In genomic region chr10:81407539-81408423, GRCm38 (mm10) we compare ENCODE assay signal across 8 mouse cellular contexts. TPM values are rescaled to one million over a fixed set of nuclear protein-coding genes. Genes with fewer than 3 reads are reported as not detected.
A peak's percentile ranks its signal among the peaks of the same experiment; 100 is the strongest.
DNase-seq lines count a peak whose midpoint lies in the region; TF ChIP-seq lines count a peak whose summit lies in the region.

No protein-coding gene starts in this region.

- peak overlapping the region; percentile 89 for H3K27ac ChIP-seq in bone marrow macrophage, adult 2 months (ENCODE audit: insufficient read depth, low read depth, low read length)
- H3K27ac ChIP-seq in embryonic fibroblast, embryonic 13.5 days (ENCODE audit: insufficient read depth, low read length), result peak overlapping the region; percentile 45

- no peak for TF ChIP-seq POLR2A in bone marrow macrophage, adult 2 months (IDR thresholded peaks at IDR 0.05; ENCODE audit: borderline replicate concordance, low read depth, low read length)
- TF ChIP-seq POLR2A in embryonic fibroblast, embryonic 13.5 days (IDR thresholded peaks at IDR 0.05; ENCODE audit: low read depth, low read length), result no peak

- no peak for TF ChIP-seq CTCF in bone marrow macrophage, adult 2 months (IDR thresholded peaks at IDR 0.05; ENCODE audit: low read depth, low read length)
- TF ChIP-seq CTCF in embryonic fibroblast, embryonic 13.5 days (IDR thresholded peaks at IDR 0.05; ENCODE audit: borderline replicate concordance, insufficient read depth, low read length), result no peak

- H3K4me1 ChIP-seq in bone marrow macrophage, adult 2 months (ENCODE audit: control insufficient read depth, insufficient read depth, low read length), result peaks cover 54% of the 10 kb centered on the region
- peaks cover 37% of the 10 kb centered on the region for H3K4me1 ChIP-seq in embryonic fibroblast, embryonic 13.5 days (ENCODE audit: control insufficient read depth, insufficient read depth, low read length)

- intact Hi-C loops in heart, postnatal 25 days (cut with DNase I), result loop anchor here (5.0 kb wide), 1 partner anchor 135 kb away; no protein-coding TSS in a partner anchor

- H3K4me3 ChIP-seq in bone marrow macrophage, adult 2 months (ENCODE audit: insufficient read depth, low read length), result peak overlapping the region; percentile 61
- no peak overlapping the region for H3K4me3 ChIP-seq in embryonic fibroblast, embryonic 13.5 days (ENCODE audit: insufficient read depth, low read length)

- peak; percentile 85 for DNase-seq in gastrocnemius, adult 18-20 months (ENCODE audit: low spot score)
- DNase-seq in gastrocnemius, postnatal 10 days, result no peak
- DNase-seq in heart, postnatal 25 days (ENCODE audit: low spot score), result peak; percentile 83
- peak; percentile 69 to 81 for DNase-seq in kidney, postnatal 4 days
- peak; percentile 86 for DNase-seq in lung, postnatal 14 days
- DNase-seq in right cerebral cortex, adult 2 months (ENCODE audit: low spot score in 2 of 2), result peak; percentile 81 to 86

RNA-seq across cellular contexts. Expression of gene Smim24, which starts 14.9 kb away (rescaled TPM):
- total RNA-seq in gastrocnemius, adult 18-20 months (2021), result not detected
- under 1 TPM in 1 of 2 experiments, not detected in 1; 0.65 TPM for total RNA-seq in gastrocnemius, postnatal 10 days (2021)
- 41.9 and 45.5 TPM in 2 replicates for polyA plus RNA-seq in bone marrow macrophage, adult 2 months (2012; ENCODE audit: insufficient read depth, insufficient read length, missing spikeins)
- polyA plus RNA-seq in embryonic fibroblast, embryonic 13.5 days (2011; ENCODE audit: insufficient read length, low read depth, missing spikeins), result 0.58 and 2.2 TPM in 2 replicates
- total RNA-seq in heart, postnatal 25 days (2021), result 1 to 10 TPM; 2.0 TPM

RNA-seq across cellular contexts. Expression of gene Gm48552, which starts 19.0 kb away (rescaled TPM):
- under 1 TPM in 1 of 2 experiments, not detected in 1; 0.34 TPM for total RNA-seq in gastrocnemius, adult 18-20 months (2021)
- 1 to 10 TPM in 1 of 2 experiments, under 1 TPM in 1; 0.33 to 2.0 TPM for total RNA-seq in gastrocnemius, postnatal 10 days (2021)
- polyA plus RNA-seq in bone marrow macrophage, adult 2 months (2012; ENCODE audit: insufficient read depth, insufficient read length, missing spikeins), result not detected in 2 replicates
- 1.1 TPM in 1 of 2 replicates, not detected in the other for polyA plus RNA-seq in embryonic fibroblast, embryonic 13.5 days (2011; ENCODE audit: insufficient read length, low read depth, missing spikeins)
- under 1 TPM in 1 of 2 experiments, not detected in 1; 0.70 TPM for total RNA-seq in heart, postnatal 25 days (2021)

RNA-seq across cellular contexts. Expression of gene Gm48551, which starts 23.5 kb away (rescaled TPM):
- total RNA-seq in gastrocnemius, adult 18-20 months (2021), result under 1 TPM; 0.57 to 0.97 TPM
- total RNA-seq in gastrocnemius, postnatal 10 days (2021), result under 1 TPM; 0.40 to 0.45 TPM
- polyA plus RNA-seq in bone marrow macrophage, adult 2 months (2012; ENCODE audit: insufficient read depth, insufficient read length, missing spikeins), result 0.75 and 2.2 TPM in 2 replicates
- polyA plus RNA-seq in embryonic fibroblast, embryonic 13.5 days (2011; ENCODE audit: insufficient read length, low read depth, missing spikeins), result 1.4 TPM in 1 of 2 replicates, not detected in the other
- under 1 TPM; 0.61 to 0.78 TPM for total RNA-seq in heart, postnatal 25 days (2021)

RNA-seq across cellular contexts. Expression of gene Dohh, which starts 23.6 kb away (rescaled TPM):
- 10 to 100 TPM; 41.1 to 44.1 TPM for total RNA-seq in gastrocnemius, adult 18-20 months (2021)
- 10 to 100 TPM; 40.3 to 46.7 TPM for total RNA-seq in gastrocnemius, postnatal 10 days (2021)
- polyA plus RNA-seq in bone marrow macrophage, adult 2 months (2012; ENCODE audit: insufficient read depth, insufficient read length, missing spikeins), result 23.1 and 29.5 TPM in 2 replicates
- 37.7 and 50.1 TPM in 2 replicates for polyA plus RNA-seq in embryonic fibroblast, embryonic 13.5 days (2011; ENCODE audit: insufficient read length, low read depth, missing spikeins)
- 10 to 100 TPM; 52.0 to 56.2 TPM for total RNA-seq in heart, postnatal 25 days (2021)

RNA-seq across cellular contexts. Expression of gene Fzr1, which starts 29.5 kb away (rescaled TPM):
- total RNA-seq in gastrocnemius, adult 18-20 months (2021), result 10 to 100 TPM; 15.3 to 15.4 TPM
- 10 to 100 TPM; 17.6 to 24.1 TPM for total RNA-seq in gastrocnemius, postnatal 10 days (2021)
- polyA plus RNA-seq in bone marrow macrophage, adult 2 months (2012; ENCODE audit: insufficient read depth, insufficient read length, missing spikeins), result 32.6 and 35.0 TPM in 2 replicates
- 26.4 and 26.7 TPM in 2 replicates for polyA plus RNA-seq in embryonic fibroblast, embryonic 13.5 days (2011; ENCODE audit: insufficient read length, low read depth, missing spikeins)
- total RNA-seq in heart, postnatal 25 days (2021), result 10 to 100 TPM; 27.7 to 32.3 TPM
